Mouse (Mus musculus) myocyte (in vitro differentiated cells): ENCODE measurements around the gene Ppp1r13b.

Experiments
- E2F4 ChIP-seq: IDR thresholded peaks from one replicate; pipeline ENCODE4 v1.6.1; 2011; ENCODE audit warnings: mild to moderate bottlenecking, control low read depth, moderate library complexity; ENCODE audit not compliant: insufficient read depth
- MAX ChIP-seq: IDR thresholded peaks from one replicate; pipeline ENCODE4 v1.6.1; 2011; ENCODE audit warnings: low read depth, mild to moderate bottlenecking, control low read depth
- MYOD1 ChIP-seq, 3 experiments: IDR thresholded peaks; one replicate each; pipeline ENCODE4 v1.6.1; 2011; ENCODE audit warnings: control low read depth in 2 of 3, low read depth in 2 of 3, mild to moderate bottlenecking in 2 of 3, moderate library complexity in 1 of 3; ENCODE audit not compliant: insufficient read length in 2 of 3, control insufficient read depth in 1 of 3
- MYOG ChIP-seq, 3 experiments: IDR thresholded peaks; one replicate each; pipeline ENCODE4 v1.6.1; 2011; ENCODE audit warnings: control low read depth in 2 of 3, low read depth in 2 of 3, mild to moderate bottlenecking in 2 of 3; ENCODE audit not compliant: insufficient read length in 2 of 3, control insufficient read depth in 1 of 3, insufficient read depth in 1 of 3
- POLR2A ChIP-seq: IDR thresholded peaks from one replicate; pipeline ENCODE4 v1.6.1; 2011; ENCODE audit warnings: low read depth, mild to moderate bottlenecking, control low read depth, moderate library complexity; ENCODE audit not compliant: insufficient read length
- POLR2AphosphoS2 ChIP-seq: IDR thresholded peaks from one replicate; pipeline ENCODE4 v1.6.1; 2011; ENCODE audit warnings: low read depth, control low read depth; ENCODE audit not compliant: insufficient read length
- SRF ChIP-seq: IDR thresholded peaks from one replicate; pipeline ENCODE4 v1.6.1; 2011; ENCODE audit warnings: low read depth; ENCODE audit not compliant: control insufficient read depth, insufficient read length
- TCF12 ChIP-seq: IDR thresholded peaks from one replicate; pipeline ENCODE4 v1.6.1; 2011; ENCODE audit warnings: mild to moderate bottlenecking, control low read depth; ENCODE audit not compliant: poor library complexity, insufficient read depth, severe bottlenecking
- USF1 ChIP-seq: IDR thresholded peaks from one replicate; pipeline ENCODE4 v1.6.1; 2011; ENCODE audit warnings: low read depth, mild to moderate bottlenecking, control low read depth, moderate library complexity

DNA sequence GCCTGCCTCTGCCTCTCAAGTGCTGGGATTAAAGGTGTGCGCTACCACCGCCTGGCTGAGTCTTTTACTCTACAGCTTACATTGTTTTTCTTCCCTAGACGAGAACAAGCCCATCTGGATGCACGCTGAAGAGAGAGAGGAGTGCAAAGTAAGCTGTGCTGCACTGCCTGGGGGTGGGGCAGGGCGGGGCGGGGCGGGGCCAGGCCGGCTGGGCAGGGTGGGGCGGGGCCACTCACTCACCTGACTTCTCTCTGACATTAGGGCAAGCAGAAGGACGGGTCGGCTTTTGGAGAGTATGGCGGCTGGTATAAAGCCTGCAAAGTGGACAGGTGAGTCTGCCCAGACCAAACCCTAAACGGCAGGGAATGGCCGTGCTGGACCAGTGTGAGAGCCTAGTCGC lies 122.7 kb downstream of the Ppp1r13b start:
- TF ChIP-seq POLR2AphosphoS2 (no peak), MYOD1 (IDR thresholded peaks at IDR 0.05; ENCODE audit: control insufficient read depth in 1 of 3, insufficient read length in 2 of 3, low read depth in 2 of 3) (no peak), POLR2A (no peak), MAX (no peak), USF1 (no peak), E2F4 (no peak), MYOG (IDR thresholded peaks at IDR 0.05; ENCODE audit: control insufficient read depth in 1 of 3, insufficient read depth in 1 of 3, insufficient read length in 2 of 3, low read depth in 2 of 3) (no peak), SRF (no peak), TCF12 (no peak)
